Mouse (Mus musculus): ENCODE results near the gene Tbx10. TPM values are rescaled to one million over a fixed set of nuclear protein-coding genes. Genes with fewer than 3 reads are reported as not detected.

The Tbx10 gene
- polyA plus RNA-seq, 1 experiment from 2014 or later = not detected

DNA sequence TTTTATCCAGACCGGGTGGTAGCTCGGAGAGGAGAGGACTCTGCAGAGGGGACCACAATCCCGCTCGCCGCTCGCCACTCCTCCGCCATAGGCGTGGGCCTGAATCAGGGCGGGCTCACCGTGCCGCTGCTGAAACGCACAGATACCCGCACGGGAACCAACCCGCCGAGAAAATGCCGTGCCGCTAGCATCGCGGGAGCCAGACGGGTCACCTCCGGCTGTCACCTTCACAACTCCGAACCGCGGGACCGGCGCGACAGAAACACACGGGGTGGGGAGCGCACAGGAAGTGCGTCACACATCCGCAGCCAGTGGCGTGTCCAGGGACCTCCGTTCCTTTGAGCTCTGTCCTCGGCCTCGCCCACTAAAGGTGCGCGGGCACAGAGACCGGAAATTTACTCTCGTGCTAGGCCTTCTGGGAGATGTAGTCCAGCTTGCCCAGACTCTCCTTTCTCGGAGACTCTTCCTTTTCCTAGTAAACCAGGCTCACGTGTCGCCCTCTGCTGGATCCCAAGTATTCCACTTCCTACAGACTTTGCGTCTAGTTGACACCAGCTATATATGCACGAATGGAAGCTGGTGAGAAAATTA is 20.0 kb downstream of the Tbx10 start, which contains the start of gene Ndufv1:
Gene Ndufv1, minus strand, starts transcription at position 375 of the 591 bp plus-strand sequence.
- peak within 1 kb of the TSS; percentile 79 for H3K4me2 ChIP-seq (ENCODE audit: low read depth, low read length)
- peaks cover 29% of the 10 kb centered on the region for H3K36me3 ChIP-seq (replicated peaks; ENCODE audit: insufficient read depth, low read length)
- DNase-seq = peak; percentile 96
- peaks cover 6% of the 10 kb centered on the region for H3K4me1 ChIP-seq (ENCODE audit: insufficient read depth)
- no peaks in the 10 kb centered on the region for H3K9me3 ChIP-seq (ENCODE audit: low read length)
- 0 out of 2 replicates have a peak, but pooled peaks have one; percentile 59 for TF ChIP-seq EP300 (IDR thresholded peaks at IDR 0.05; ENCODE audit: low read depth)
- TF ChIP-seq CTCF (IDR thresholded peaks at IDR 0.05; ENCODE audit: low read depth) = peak; percentile 92
- H3K4me3 ChIP-seq (ENCODE audit: low read depth, low read length) = peak within 1 kb of the TSS; percentile 84
- H3K27ac ChIP-seq (ENCODE audit: low read depth) = peak within 1 kb of the TSS; percentile 76
- H3K9ac ChIP-seq (replicated peaks) = peak within 1 kb of the TSS; percentile 90
- H3K27me3 ChIP-seq (ENCODE audit: insufficient read depth, low read length) = no peaks in the 10 kb centered on the region
- peak; percentile 99 for ATAC-seq
- 0% methylated on average over 40 of the region's 45 CpGs for WGBS (ENCODE audit: insufficient replicate concordance)

DNA sequence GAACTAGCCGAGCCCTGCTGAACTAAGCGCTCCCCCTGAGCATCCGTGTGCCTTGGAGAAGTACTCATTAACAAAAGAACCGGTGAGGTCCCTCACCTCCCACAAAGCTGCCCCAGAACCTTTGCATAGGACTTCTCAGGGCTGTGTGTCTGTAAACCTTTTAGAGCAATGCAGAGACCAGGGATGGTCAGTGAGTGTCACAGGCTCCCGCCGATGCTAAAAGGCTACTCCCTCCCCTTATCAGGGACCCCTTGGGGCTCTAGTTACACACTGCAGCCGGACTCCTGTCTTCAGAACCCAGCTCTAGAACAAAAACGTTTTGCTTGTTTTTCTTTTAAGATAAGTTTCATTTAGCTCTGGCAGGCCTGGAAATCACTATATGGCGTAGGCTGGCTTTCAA is 20.5 kb downstream of the Tbx10 start:
- Histone ChIP-seq H3K4me3 (ENCODE audit: low read depth, low read length) (peak overlapping the region; percentile 84), H3K4me1 (ENCODE audit: insufficient read depth) (peaks cover 6% of the 10 kb centered on the region), H3K9ac (replicated peaks) (peak overlapping the region; percentile 45), H3K27ac (ENCODE audit: low read depth) (no peak overlapping the region), H3K27me3 (ENCODE audit: insufficient read depth, low read length) (no peaks in the 10 kb centered on the region), H3K36me3 (replicated peaks; ENCODE audit: insufficient read depth, low read length) (peaks cover 23% of the 10 kb centered on the region), H3K4me2 (ENCODE audit: low read depth, low read length) (peak overlapping the region; percentile 79), H3K9me3 (ENCODE audit: low read length) (no peaks in the 10 kb centered on the region)
- WGBS (ENCODE audit: insufficient replicate concordance) = 15% methylated on average over 9 of the region's 9 CpGs
- ATAC-seq (no peak; the same call in 1 of the 2 replicates), DNase-seq (no peak)
- TF ChIP-seq EP300 (IDR thresholded peaks at IDR 0.05; ENCODE audit: low read depth) = no peak
- TF ChIP-seq CTCF (IDR thresholded peaks at IDR 0.05; ENCODE audit: low read depth) = no peak

DNA sequence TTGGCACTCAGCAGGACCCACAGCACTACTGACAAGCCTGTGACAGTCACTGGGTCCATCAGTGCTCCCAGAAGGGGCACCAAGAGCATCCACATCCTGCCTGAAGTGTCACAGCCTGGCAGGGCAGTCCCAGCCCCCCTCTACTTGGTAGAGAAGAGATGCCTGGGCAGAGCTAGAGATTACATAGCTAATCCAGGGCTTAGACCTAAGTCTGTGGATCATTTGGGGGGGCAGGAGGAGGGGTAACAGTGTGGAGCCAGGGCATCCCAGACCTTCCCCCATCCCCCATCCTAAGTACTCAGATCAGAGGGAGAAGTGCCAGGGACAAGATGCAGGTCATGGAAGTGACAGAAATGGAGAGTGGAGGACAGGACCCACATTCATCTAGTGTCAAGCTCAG is 22.2 kb downstream of the Tbx10 start:
- ATAC-seq (no peak), DNase-seq (no peak)
- Histone ChIP-seq H3K36me3 (replicated peaks; ENCODE audit: insufficient read depth, low read length) (peaks cover 7% of the 10 kb centered on the region), H3K27ac (ENCODE audit: low read depth) (no peak overlapping the region), H3K9me3 (ENCODE audit: low read length) (no peaks in the 10 kb centered on the region), H3K9ac (replicated peaks) (no peak overlapping the region; the same call in 1 of the 2 replicates), H3K4me3 (ENCODE audit: low read depth, low read length) (no peak overlapping the region), H3K4me2 (ENCODE audit: low read depth, low read length) (no peak overlapping the region), H3K27me3 (ENCODE audit: insufficient read depth, low read length) (no peaks in the 10 kb centered on the region), H3K4me1 (ENCODE audit: insufficient read depth) (peaks cover 18% of the 10 kb centered on the region)
- TF ChIP-seq CTCF (IDR thresholded peaks at IDR 0.05; ENCODE audit: low read depth) (no peak), EP300 (IDR thresholded peaks at IDR 0.05; ENCODE audit: low read depth) (no peak)

DNA sequence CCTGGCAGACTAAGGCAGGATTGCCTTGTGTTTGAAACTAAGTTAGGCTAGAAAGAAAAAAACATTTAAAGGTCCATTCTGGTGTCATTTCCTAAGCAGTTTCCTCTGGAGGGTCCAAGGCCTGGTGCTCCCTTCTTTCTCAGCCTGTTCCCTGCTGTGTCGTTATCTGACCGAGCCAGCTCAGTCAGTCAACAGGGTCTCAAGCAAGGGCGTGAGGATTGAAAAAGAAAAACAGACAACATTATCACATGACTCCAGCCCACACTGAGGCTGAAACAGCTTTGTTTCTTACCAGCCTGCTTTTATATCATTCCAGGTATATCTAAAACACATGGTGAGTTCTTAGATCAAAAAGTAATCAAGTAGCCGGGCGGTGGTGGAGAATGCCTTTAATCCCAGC is 23.1 kb downstream of the Tbx10 start:
- Histone ChIP-seq H3K27me3 (ENCODE audit: insufficient read depth, low read length) (no peaks in the 10 kb centered on the region), H3K9me3 (ENCODE audit: low read length) (no peaks in the 10 kb centered on the region), H3K4me2 (ENCODE audit: low read depth, low read length) (no peak overlapping the region), H3K36me3 (replicated peaks; ENCODE audit: insufficient read depth, low read length) (peaks cover 5% of the 10 kb centered on the region), H3K4me3 (ENCODE audit: low read depth, low read length) (no peak overlapping the region), H3K27ac (ENCODE audit: low read depth) (0 out of 2 replicates have a peak overlapping the region, but pooled peaks have one; percentile 13), H3K4me1 (ENCODE audit: insufficient read depth) (peaks cover 19% of the 10 kb centered on the region), H3K9ac (replicated peaks) (no peak overlapping the region)
- WGBS (ENCODE audit: insufficient replicate concordance) = 45% methylated on average over 5 of the region's 5 CpGs
- ATAC-seq (no peak), DNase-seq (no peak)
- peak; percentile 22; the same call in 1 of the 2 replicates for TF ChIP-seq EP300 (IDR thresholded peaks at IDR 0.05; ENCODE audit: low read depth)
- TF ChIP-seq CTCF (IDR thresholded peaks at IDR 0.05; ENCODE audit: low read depth) = no peak

DNA sequence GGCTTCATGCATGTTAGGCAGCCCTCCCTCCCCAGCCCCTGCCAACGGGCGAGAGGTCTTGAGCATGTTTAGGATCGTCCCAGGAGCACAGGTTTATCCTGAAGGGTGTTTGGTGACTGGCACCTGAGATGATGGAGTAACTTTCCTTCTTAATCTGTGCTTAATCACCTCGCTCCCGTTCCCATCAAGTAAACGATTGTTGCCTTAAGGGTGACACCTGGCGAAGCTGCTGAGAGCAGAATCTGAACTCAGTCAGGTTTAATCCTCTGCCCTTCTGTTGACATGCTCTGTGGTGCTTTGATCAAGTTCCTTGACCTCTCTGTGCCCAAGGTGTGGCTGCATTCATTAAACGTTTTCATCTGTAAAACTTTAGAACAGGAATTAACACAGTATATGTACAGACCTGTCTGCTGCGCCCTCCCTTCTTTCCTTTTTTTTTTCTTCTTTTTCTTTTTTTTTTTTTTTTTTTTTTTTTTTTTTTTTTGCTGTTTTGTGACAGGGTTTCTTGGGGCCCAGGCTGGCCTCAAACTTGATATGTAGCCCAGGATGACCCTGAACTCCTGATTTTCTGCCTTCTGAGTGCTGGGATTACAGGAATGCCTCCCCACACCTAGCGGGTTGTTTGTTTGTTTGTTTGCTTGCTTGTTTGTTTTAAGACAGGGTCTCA is 25.5 kb downstream of the Tbx10 start:
- Histone ChIP-seq H3K9me3 (ENCODE audit: low read length) (no peaks in the 10 kb centered on the region), H3K36me3 (replicated peaks; ENCODE audit: insufficient read depth, low read length) (no peaks in the 10 kb centered on the region), H3K4me2 (ENCODE audit: low read depth, low read length) (no peak overlapping the region), H3K9ac (replicated peaks) (no peak overlapping the region), H3K4me1 (ENCODE audit: insufficient read depth) (peaks cover 12% of the 10 kb centered on the region), H3K27ac (ENCODE audit: low read depth) (no peak overlapping the region; the same call in 1 of the 2 replicates), H3K4me3 (ENCODE audit: low read depth, low read length) (no peak overlapping the region), H3K27me3 (ENCODE audit: insufficient read depth, low read length) (no peaks in the 10 kb centered on the region)
- ATAC-seq (no peak), DNase-seq (no peak)
- no peak for TF ChIP-seq CTCF (IDR thresholded peaks at IDR 0.05; ENCODE audit: low read depth)
- WGBS (ENCODE audit: insufficient replicate concordance) = 73% methylated on average over 10 of the region's 10 CpGs

DNA sequence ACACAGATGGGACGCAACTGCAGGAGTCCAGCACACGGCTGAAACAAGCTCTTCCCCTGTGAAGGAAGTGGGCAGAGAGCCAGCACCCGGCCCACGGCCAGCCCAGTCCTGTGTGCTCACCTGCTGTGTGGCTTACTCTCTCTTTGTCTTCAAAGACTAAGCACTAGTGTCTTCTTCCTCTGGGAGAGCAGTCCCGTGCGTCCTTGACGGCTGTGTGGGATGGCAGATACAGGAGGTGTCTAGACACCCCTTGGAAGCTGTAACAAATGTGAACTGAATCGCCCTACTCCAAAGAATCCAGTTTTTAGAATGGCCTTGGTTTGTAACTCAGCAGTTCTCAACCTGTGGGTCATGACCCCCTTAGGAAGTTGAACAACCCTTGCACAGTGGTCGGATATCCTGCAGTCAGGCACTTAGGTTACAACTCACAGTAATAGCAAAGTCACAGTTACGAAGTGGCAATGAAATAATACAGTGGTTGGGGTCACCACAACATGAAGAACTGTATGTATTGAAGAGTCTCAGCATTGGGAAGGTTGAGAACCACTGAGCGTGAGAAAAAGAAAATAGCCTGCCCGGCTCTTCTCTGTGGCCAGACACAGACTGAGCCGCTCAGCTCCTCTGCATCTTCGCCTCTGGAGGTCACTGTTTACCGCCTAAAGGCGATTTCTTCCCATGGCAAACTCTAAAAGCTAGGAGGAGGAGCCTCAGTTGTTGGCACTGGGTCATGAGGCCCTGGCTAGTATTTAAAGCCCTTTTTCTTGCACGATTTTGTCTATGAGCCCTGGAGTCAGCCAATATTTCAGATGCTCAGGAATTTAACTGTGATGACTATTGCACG is 26.4 kb downstream of the Tbx10 start:
- DNase-seq (peak; percentile 80), ATAC-seq (peak; percentile 88)
- H3K9ac ChIP-seq (replicated peaks) = no peak overlapping the region
- peaks cover 12% of the 10 kb centered on the region for H3K4me1 ChIP-seq (ENCODE audit: insufficient read depth)
- WGBS (ENCODE audit: insufficient replicate concordance) = 30% methylated on average over 18 of the region's 18 CpGs
- H3K27me3 ChIP-seq (ENCODE audit: insufficient read depth, low read length) = no peaks in the 10 kb centered on the region
- TF ChIP-seq CTCF (IDR thresholded peaks at IDR 0.05; ENCODE audit: low read depth) = peak; percentile 90
- peak; percentile 18; the same call in 1 of the 2 replicates for TF ChIP-seq EP300 (IDR thresholded peaks at IDR 0.05; ENCODE audit: low read depth)
- H3K4me3 ChIP-seq (ENCODE audit: low read depth, low read length) = no peak overlapping the region
- H3K27ac ChIP-seq (ENCODE audit: low read depth) = peak overlapping the region; percentile 24; the same call in 1 of the 2 replicates
- no peaks in the 10 kb centered on the region for H3K36me3 ChIP-seq (replicated peaks; ENCODE audit: insufficient read depth, low read length)
- H3K4me2 ChIP-seq (ENCODE audit: low read depth, low read length) = peak overlapping the region; percentile 36
- no peaks in the 10 kb centered on the region for H3K9me3 ChIP-seq (ENCODE audit: low read length)
